Mouse (Mus musculus) olfactory bulb, adult 2 months (tissue): ENCODE data around the gene Atp8a2.

Experiments used
- CTCF ChIP-seq: fragments of 200-500 bp; IDR thresholded peaks from 2 replicates; pipeline ENCODE4 v1.5.1; 2012; ENCODE audit warnings: low read depth, mild to moderate bottlenecking, low read length, moderate library complexity; ENCODE audit not compliant: insufficient read depth
- POLR2A ChIP-seq: fragments of 200-500 bp; IDR thresholded peaks from 2 replicates; pipeline ENCODE4 v1.6.1; 2012; ENCODE audit warnings: mild to moderate bottlenecking, low read depth, low read length, moderate library complexity; ENCODE audit not compliant: insufficient read depth

DNA sequence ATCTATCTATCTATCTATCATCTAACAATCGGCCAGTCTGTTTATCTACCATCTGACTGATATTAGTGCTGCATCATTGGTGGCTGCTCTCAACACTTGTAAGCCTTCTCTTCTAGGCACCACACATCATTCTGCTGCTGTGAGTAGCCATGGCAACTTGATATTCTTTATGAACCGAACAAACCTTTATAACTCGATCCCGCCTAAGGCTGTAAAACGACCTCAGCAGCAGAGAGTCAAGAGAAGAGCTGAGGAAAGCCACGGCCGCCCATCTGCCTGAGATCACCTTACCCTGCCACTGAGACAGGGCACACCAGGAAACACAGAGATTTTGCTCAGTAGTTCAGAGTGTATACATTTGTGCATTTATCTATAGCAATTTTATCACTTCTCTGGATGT, 329.2 kb downstream of the Atp8a2 start:
- no peak for TF ChIP-seq POLR2A
- no peak for TF ChIP-seq CTCF
